Mouse (Mus musculus): ENCODE results near the gene Kiss1. TPM values are rescaled to one million over a fixed set of nuclear protein-coding genes. Genes with fewer than 3 reads are reported as not detected.

Kiss1 gene
- polyA plus RNA-seq, 1 experiment: not detected

- Histone ChIP-seq H3K27ac (ENCODE audit: insufficient read depth, low read depth, low read length) (no peak overlapping the region), H3K4me3 (ENCODE audit: low read depth, low read length) (no peak overlapping the region)
- TF ChIP-seq CTCF (IDR thresholded peaks at IDR 0.05; ENCODE audit: extremely low read depth, insufficient read length, insufficient replicate concordance, low read depth, low read length) (no peak), POLR2A (IDR thresholded peaks at IDR 0.05; ENCODE audit: low read depth, low read length) (no peak)
These were observed 5.9 kb upstream of the Kiss1 start for GRCm38 (mm10) chr1:133315775-133316174.

GRCm38 (mm10) chr1:133316577-133316976 lies 5.1 kb upstream of the Kiss1 start:
- Histone ChIP-seq H3K4me1 (ENCODE audit: control insufficient read depth, insufficient read depth, insufficient read length, low read length) (peaks cover 10% of the 10 kb centered on the region; the same call in 1 of the 2 replicates), H3K36me3 (ENCODE audit: control insufficient read depth, insufficient read depth, low read length) (peaks cover 2% of the 10 kb centered on the region; the same call in 1 of the 2 replicates), H3K4me3 (ENCODE audit: low read depth, low read length) (no peak overlapping the region), H3K27me3 (ENCODE audit: control insufficient read depth, insufficient read depth, low read length) (no peaks in the 10 kb centered on the region), H3K27ac (ENCODE audit: insufficient read depth, low read depth, low read length) (no peak overlapping the region)
- no peak for TF ChIP-seq CTCF (IDR thresholded peaks at IDR 0.05; ENCODE audit: extremely low read depth, insufficient read length, insufficient replicate concordance, low read depth, low read length)
- TF ChIP-seq POLR2A (IDR thresholded peaks at IDR 0.05; ENCODE audit: low read depth, low read length): no peak
- 83% methylated on average over 4 of the region's 4 CpGs for WGBS

More at GRCm38 (mm10) chr1:133315775-133316174, 5.9 kb upstream of the Kiss1 start:
- WGBS: 82% methylated on average over 6 of the region's 6 CpGs
- H3K4me1 ChIP-seq (ENCODE audit: control insufficient read depth, insufficient read depth, insufficient read length, low read length): peaks cover 16% of the 10 kb centered on the region; the same call in 1 of the 2 replicates
- H3K27me3 ChIP-seq (ENCODE audit: control insufficient read depth, insufficient read depth, low read length): no peaks in the 10 kb centered on the region
- H3K36me3 ChIP-seq (ENCODE audit: control insufficient read depth, insufficient read depth, low read length): peaks cover 2% of the 10 kb centered on the region; the same call in 1 of the 2 replicates

DNA sequence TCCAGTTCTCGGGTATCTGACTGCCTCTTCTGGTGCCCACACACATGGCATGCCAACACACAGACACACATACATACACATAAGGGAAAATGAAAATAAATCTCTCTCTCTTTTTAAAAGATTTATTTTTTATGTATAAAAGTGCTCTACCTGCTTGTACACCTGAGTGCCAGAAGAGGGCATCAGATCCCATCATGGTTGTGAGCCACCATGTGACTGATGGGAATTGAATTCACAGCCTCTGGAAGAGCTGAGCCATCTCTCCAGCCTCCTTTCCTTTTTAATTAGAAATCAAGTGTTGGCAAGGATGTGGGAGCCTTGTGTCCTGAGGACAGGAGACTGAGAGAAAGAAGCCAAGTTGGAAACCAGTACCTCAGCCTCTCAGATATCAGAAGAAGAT lies 4.5 kb upstream of the Kiss1 start:
- TF ChIP-seq CTCF (IDR thresholded peaks at IDR 0.05; ENCODE audit: extremely low read depth, insufficient read length, insufficient replicate concordance, low read depth, low read length) (no peak), POLR2A (IDR thresholded peaks at IDR 0.05; ENCODE audit: low read depth, low read length) (no peak)
- Histone ChIP-seq H3K27ac (ENCODE audit: insufficient read depth, low read depth, low read length) (no peak overlapping the region), H3K4me3 (ENCODE audit: low read depth, low read length) (no peak overlapping the region), H3K27me3 (ENCODE audit: control insufficient read depth, insufficient read depth, low read length) (no peaks in the 10 kb centered on the region), H3K36me3 (ENCODE audit: control insufficient read depth, insufficient read depth, low read length) (peaks cover 3% of the 10 kb centered on the region; the same call in 1 of the 2 replicates), H3K4me1 (ENCODE audit: control insufficient read depth, insufficient read depth, insufficient read length, low read length) (peaks cover 6% of the 10 kb centered on the region; the same call in 1 of the 2 replicates)
- 76% methylated on average over 1 of the region's 1 CpGs for WGBS

- 0 out of 2 replicates have a peak, but pooled peaks cover 1% of the 10 kb centered on the region for H3K36me3 ChIP-seq (ENCODE audit: control insufficient read depth, insufficient read depth, low read length)
- WGBS: 48% methylated on average over 5 of the region's 5 CpGs
These were observed 1.7 kb downstream of the Kiss1 start for GRCm38 (mm10) chr1:133323333-133323732.

GRCm38 (mm10) chr1:133325951-133326350 lies 4.3 kb downstream of the Kiss1 start:
- Histone ChIP-seq H3K36me3 (ENCODE audit: control insufficient read depth, insufficient read depth, low read length) (0 out of 2 replicates have a peak, but pooled peaks cover 1% of the 10 kb centered on the region), H3K27ac (ENCODE audit: insufficient read depth, low read depth, low read length) (no peak overlapping the region), H3K4me3 (ENCODE audit: low read depth, low read length) (no peak overlapping the region), H3K27me3 (ENCODE audit: control insufficient read depth, insufficient read depth, low read length) (0 out of 2 replicates have a peak, but pooled peaks cover 6% of the 10 kb centered on the region), H3K4me1 (ENCODE audit: control insufficient read depth, insufficient read depth, insufficient read length, low read length) (peaks cover 6% of the 10 kb centered on the region; the same call in 1 of the 2 replicates)
- no peak for TF ChIP-seq POLR2A (IDR thresholded peaks at IDR 0.05; ENCODE audit: low read depth, low read length)
- TF ChIP-seq CTCF (IDR thresholded peaks at IDR 0.05; ENCODE audit: extremely low read depth, insufficient read length, insufficient replicate concordance, low read depth, low read length): no peak
- whole genome bisulfite sequencing: 79% methylated on average over 8 of the region's 8 CpGs

More at GRCm38 (mm10) chr1:133323333-133323732, 1.7 kb downstream of the Kiss1 start:
- no peak for TF ChIP-seq CTCF (IDR thresholded peaks at IDR 0.05; ENCODE audit: extremely low read depth, insufficient read length, insufficient replicate concordance, low read depth, low read length)
- TF ChIP-seq POLR2A (IDR thresholded peaks at IDR 0.05; ENCODE audit: low read depth, low read length): no peak
- no peak overlapping the region for H3K27ac ChIP-seq (ENCODE audit: insufficient read depth, low read depth, low read length)
- H3K4me3 ChIP-seq (ENCODE audit: low read depth, low read length): no peak overlapping the region
- no peaks in the 10 kb centered on the region for H3K27me3 ChIP-seq (ENCODE audit: control insufficient read depth, insufficient read depth, low read length)
- no peaks in the 10 kb centered on the region for H3K4me1 ChIP-seq (ENCODE audit: control insufficient read depth, insufficient read depth, insufficient read length, low read length)

DNA sequence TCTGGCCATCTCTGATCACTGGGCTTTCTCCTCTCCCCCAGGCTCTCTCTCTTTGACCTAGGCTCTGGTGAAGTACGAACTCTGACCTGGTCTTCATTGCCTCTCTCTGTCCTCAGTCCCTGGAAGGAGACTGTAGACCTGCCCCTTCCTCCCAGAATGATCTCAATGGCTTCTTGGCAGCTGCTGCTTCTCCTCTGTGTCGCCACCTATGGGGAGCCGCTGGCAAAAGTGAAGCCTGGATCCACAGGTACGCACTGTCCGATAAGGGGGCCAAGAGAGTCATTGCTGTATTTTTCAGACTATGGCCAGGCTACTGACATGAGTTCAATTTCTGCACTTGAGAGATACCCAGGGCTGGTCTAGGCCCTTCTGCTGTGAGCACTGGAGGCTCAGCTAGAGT lies 5.4 kb downstream of the Kiss1 start:
- Histone ChIP-seq H3K27me3 (ENCODE audit: control insufficient read depth, insufficient read depth, low read length) (0 out of 2 replicates have a peak, but pooled peaks cover 6% of the 10 kb centered on the region), H3K36me3 (ENCODE audit: control insufficient read depth, insufficient read depth, low read length) (no peaks in the 10 kb centered on the region), H3K4me1 (ENCODE audit: control insufficient read depth, insufficient read depth, insufficient read length, low read length) (peaks cover 6% of the 10 kb centered on the region; the same call in 1 of the 2 replicates), H3K4me3 (ENCODE audit: low read depth, low read length) (no peak overlapping the region), H3K27ac (ENCODE audit: insufficient read depth, low read depth, low read length) (no peak overlapping the region)
- no peak for TF ChIP-seq POLR2A (IDR thresholded peaks at IDR 0.05; ENCODE audit: low read depth, low read length)
- TF ChIP-seq CTCF (IDR thresholded peaks at IDR 0.05; ENCODE audit: extremely low read depth, insufficient read length, insufficient replicate concordance, low read depth, low read length): 0 out of 2 replicates have a peak, but pooled peaks have one; percentile 17
- 55% methylated on average over 5 of the region's 5 CpGs for WGBS

DNA sequence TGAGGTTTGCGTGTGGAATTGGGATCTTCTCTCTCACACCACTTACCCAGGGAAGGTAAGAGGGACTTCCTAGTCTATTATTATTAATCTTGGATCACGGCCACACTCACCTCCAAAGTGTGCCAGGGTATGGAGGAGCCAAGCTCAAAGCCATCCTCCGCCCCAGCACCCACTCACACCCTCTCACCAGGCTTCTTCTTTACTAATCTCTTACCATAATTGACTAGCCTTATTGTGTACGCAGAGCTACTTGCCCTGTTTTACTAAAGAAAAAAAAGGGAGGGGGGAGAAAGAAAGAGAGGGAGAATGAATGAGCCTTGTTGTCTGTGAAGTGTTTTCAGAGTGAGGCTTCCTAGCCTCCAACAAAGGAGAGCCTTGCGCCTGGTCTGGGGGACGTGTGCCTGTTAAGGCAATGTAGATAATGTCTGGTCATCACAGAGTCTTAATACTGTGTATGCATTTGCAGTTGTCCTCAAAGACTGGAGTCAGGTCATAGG lies 6.7 kb downstream of the Kiss1 start:
- no peak overlapping the region for H3K27ac ChIP-seq (ENCODE audit: insufficient read depth, low read depth, low read length)
- H3K4me3 ChIP-seq (ENCODE audit: low read depth, low read length): no peak overlapping the region
- 78% methylated on average over 6 of the region's 6 CpGs for WGBS
- no peak for TF ChIP-seq POLR2A (IDR thresholded peaks at IDR 0.05; ENCODE audit: low read depth, low read length)
- TF ChIP-seq CTCF (IDR thresholded peaks at IDR 0.05; ENCODE audit: extremely low read depth, insufficient read length, insufficient replicate concordance, low read depth, low read length): no peak
- H3K27me3 ChIP-seq (ENCODE audit: control insufficient read depth, insufficient read depth, low read length): 0 out of 2 replicates have a peak, but pooled peaks cover 6% of the 10 kb centered on the region
- H3K36me3 ChIP-seq (ENCODE audit: control insufficient read depth, insufficient read depth, low read length): no peaks in the 10 kb centered on the region
- H3K4me1 ChIP-seq (ENCODE audit: control insufficient read depth, insufficient read depth, insufficient read length, low read length): peaks cover 6% of the 10 kb centered on the region; the same call in 1 of the 2 replicates
